Mouse (Mus musculus) heart, postnatal 36 days (tissue): Measurements from ENCODE around the gene Bag5. TPM values are rescaled to one million over a fixed set of nuclear protein-coding genes. Genes with fewer than 3 reads are reported as not detected.
A peak's percentile ranks its signal among the peaks of the same experiment; 100 is the strongest.

ENCODE experiments used
- DNase-seq, 2 experiments: peaks; one replicate each; pipeline ENCODE4 v3.0.0; 2021 to 2022
- intact Hi-C: fragments of 180-260 bp; cut with DNase I; formaldehyde crosslinking; loops from one replicate; pipeline ENCODE4 v1.15.1; 2025
- total RNA-seq, 2 experiments: library from RNA; stranded (reverse); gene quantifications; 2 replicates each; pipeline ENCODE4 v1.2.3; 2021

Bag5 gene
- total RNA-seq, 2 experiments from 2014 or later: 19.5 to 20.4 TPM

DNA sequence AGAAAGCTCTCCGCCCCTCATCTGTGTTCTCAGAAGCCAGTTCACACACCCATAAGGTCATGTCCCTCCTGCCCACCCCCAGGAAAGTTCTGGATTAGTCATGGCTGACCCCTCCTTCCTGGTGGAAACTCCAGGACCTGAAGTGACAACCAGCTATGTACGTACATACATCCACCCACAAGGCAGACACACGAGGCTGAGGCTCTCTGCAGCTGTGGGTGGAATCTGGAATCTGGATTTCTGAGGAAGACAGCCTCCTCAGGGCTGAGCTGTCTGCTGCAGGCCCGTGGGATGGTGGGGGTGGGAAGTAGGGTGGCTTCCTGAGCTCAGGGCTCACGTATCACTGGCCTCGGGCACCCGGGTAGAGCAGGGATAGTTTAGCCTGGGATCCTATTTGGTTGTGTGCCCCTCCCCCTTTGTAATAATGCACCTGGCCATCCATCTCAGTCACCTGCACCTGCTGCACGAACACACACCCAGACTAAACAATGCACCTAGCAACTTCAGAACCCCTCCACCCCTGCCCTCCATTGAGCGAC, 12.1 kb downstream of the Bag5 start:
- intact Hi-C loops: no loop called here

DNA sequence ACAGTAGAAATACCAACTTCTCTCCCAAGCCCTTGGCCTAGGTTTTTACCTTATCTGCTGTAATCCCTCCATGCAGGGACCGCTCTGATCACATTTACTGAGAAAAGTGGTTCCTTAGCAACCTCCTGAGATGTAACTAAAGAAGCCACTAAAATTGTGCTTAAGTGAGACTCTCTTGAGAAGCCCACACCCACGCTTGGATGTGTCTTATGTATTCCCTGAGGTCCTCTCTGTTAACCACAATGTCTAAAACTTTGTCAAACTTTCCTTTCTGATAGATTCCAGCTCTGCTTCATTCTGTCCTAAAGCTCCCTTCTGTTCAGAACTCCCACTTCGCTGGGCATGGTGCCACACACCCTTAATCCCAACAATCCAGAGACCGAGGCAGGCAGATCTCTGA, 13.5 kb downstream of the Bag5 start:
- intact Hi-C loops: no loop called here

More for the DNA sequence above, 12.1 kb downstream of the Bag5 start:
- no peak for DNase-seq

DNA sequence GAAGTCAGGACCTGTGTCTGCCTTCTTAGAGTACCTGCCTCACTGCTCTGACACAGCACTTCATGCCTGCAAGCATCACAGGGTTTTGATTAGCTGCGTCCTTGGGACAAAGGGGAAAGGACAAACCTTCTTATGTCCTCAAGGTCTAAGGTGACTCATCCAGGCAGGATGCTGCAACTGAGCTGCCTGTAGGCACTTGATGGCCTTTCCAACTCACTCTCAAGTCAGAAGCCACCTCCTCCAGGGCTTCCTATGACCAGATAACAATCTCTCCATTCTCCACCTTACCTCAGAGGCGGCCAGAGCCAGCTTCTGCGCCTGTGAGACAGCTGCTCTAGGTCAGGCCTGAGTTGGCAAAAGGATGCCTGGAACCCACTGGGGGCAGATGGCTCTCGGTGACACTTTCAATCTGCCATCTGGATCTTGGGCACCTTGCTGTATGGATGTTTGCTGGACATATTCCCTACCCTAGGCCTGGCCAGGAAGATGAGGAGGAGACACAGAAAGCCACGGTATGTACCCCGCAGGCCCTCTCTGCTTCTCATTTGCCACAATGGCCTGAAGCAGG, 14.6 kb downstream of the Bag5 start:
- intact Hi-C loops: no loop called here
- DNase-seq: peak in 1 of 2 experiments; percentile 10

More for the DNA sequence above, 13.5 kb downstream of the Bag5 start:
- DNase-seq: no peak

GRCm38 (mm10) chr12:111697708-111698107, 15.3 kb downstream of the Bag5 start:
- no peak for DNase-seq
- intact Hi-C loops: no loop called here

GRCm38 (mm10) chr12:111696239-111696638, 16.8 kb downstream of the Bag5 start:
- peak; percentile 81 to 82 for DNase-seq
- intact Hi-C loops: loop anchor here (1.0 kb wide), 2 partner anchors 28 to 44 kb away; no protein-coding TSS in a partner anchor

GRCm38 (mm10) chr12:111694880-111695804, 17.9 kb downstream of the Bag5 start:
- intact Hi-C loops: loop anchor here (2.0 kb wide), 1 partner anchor 38 kb away; no protein-coding TSS in a partner anchor
- no peak for DNase-seq

DNA sequence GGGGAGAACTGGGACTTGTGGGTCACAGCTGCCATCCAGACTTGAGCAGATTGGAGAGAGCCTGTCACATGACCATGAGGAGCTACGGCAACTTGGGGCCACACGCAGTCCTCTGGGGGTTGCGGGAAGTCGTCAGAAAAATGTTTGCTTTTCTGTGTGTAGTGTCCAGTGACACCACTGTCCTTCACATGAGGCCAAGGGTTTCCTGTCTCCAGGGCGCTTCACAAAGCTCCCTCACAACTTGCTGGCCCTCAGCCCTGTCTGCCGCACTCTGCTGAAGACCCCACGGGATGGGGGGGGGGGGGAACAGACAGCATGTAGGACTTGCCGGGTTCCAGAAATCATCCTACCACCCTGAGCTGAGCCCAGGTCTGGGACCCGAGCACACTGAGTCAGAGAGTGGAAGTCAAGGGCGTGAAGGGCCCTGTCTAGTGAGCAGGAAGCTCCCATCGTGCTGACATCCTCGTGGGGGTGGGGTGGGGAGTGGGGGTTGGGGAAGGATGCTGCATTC, 18.7 kb downstream of the Bag5 start:
- no peak for DNase-seq
- intact Hi-C loops: loop anchor here (2.0 kb wide), 1 partner anchor 38 kb away; no protein-coding TSS in a partner anchor

GRCm38 (mm10) chr12:111693341-111694270, 19.5 kb downstream of the Bag5 start:
- intact Hi-C loops: loop anchor here (2.0 kb wide), 1 partner anchor 39 kb away; no protein-coding TSS in a partner anchor
- DNase-seq: no peak

GRCm38 (mm10) chr12:111692899-111693298, 20.2 kb downstream of the Bag5 start:
- DNase-seq: no peak

DNA sequence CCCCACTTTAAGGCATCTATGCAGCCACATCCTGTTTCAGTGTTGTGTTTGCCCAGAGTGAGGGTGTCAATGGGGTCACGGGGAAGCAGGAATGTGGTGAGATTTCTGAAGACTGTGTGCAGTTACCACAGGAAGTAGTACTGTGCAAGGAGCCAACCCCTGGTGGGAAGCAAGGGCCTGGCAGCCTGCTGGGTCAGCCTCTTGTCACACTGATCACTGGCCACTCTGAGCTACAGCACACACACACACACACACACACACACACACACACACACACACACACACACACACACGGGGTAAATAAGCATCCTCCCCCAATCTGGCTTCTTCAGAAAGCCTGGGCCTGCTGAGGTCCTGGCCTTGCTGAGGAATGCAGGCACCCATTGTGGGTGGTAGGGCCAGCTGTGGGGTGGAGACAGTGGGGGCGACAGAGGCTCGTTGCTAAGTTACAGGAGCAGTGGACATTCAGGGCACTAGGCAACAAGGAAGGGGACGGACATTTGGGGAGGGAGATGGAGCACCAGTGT, 21.6 kb downstream of the Bag5 start:
- DNase-seq: no peak
- intact Hi-C loops: no loop called here

More at GRCm38 (mm10) chr12:111692899-111693298, 20.2 kb downstream of the Bag5 start:
- intact Hi-C loops: no loop called here

- intact Hi-C loops: no loop called here
- no peak for DNase-seq
Measured at GRCm38 (mm10) chr12:111689426-111689825, 23.6 kb downstream of the Bag5 start.

- no peak for DNase-seq
- intact Hi-C loops: no loop called here
Measured at GRCm38 (mm10) chr12:111688069-111688428, 25.0 kb downstream of the Bag5 start.

DNA sequence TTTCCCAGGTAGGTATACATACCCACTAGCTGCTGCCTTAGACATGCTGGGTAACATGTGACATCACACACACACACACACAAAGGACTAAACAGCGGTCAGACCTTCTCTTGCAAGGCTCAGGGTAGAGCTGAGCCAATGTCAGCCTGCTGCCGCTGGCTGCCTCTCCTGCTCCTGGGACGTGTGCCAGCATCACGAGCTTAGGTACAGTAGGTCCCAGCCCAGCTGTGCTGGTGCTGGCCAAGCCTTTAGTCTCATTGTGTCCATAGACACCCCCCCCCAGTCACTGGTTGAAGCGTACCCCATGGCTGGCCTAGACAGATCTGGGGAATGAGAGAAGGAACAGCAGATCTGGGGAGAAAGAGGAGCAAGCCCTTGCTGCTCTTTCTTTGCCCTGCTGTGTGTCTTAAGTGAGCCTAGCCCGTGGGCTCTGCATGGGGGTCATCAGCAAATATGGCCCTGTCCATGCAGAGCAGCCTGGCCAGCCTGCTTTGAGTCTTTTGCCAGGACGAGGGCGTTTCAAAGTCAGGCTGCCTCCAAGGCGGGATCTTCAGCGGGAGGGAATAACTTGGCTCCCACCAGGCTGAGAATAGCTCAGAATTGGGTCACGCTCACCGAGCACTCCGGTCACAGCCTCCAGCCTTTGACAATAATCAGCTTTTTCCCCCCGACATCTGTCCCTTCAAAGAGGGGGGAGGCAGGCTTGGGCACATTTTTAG, 25.5 kb downstream of the Bag5 start:
- DNase-seq: peak; percentile 81 to 82
- intact Hi-C loops: no loop called here

DNA sequence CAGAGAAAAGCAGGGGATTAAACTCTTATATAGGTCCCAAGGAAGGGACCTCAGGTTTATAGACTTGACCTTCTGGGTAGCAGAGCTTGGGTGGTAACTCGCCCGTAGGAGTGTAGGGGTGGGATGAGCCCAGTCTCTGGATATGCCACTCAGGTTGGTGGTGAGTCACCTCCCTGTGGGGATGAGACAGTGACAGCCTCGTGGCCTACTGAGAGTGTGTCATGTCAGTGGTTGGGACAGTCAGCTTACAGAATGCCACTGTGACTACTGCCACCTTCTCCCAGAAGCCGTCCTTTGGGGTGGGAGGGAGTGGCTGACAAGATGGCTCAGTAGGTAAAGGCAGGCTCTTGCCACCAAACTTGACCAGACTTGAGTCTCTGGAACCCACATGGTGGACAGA, 26.7 kb downstream of the Bag5 start:
- intact Hi-C loops: no loop called here
- DNase-seq: no peak

DNA sequence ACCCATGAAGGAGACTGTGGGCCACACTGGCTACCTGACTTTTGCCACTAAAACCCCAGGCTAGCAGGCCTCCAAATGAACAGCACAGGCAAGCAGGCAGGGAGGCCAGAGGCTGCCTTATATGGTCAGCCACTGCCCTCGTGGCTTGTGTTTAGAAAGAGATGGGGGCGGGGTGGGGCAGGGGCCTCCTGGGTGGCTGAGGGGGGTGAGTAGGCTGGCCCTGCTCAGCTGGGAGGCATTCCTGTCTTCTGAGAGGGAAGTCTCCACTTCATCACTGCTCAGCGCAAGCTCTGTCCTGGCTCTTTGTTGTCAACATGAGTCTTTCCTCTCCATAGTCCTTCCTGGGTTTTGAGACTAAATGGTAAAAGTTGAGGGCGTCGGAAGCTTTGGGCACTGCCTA, 30.3 kb downstream of the Bag5 start:
- DNase-seq: no peak
- intact Hi-C loops: no loop called here

DNA sequence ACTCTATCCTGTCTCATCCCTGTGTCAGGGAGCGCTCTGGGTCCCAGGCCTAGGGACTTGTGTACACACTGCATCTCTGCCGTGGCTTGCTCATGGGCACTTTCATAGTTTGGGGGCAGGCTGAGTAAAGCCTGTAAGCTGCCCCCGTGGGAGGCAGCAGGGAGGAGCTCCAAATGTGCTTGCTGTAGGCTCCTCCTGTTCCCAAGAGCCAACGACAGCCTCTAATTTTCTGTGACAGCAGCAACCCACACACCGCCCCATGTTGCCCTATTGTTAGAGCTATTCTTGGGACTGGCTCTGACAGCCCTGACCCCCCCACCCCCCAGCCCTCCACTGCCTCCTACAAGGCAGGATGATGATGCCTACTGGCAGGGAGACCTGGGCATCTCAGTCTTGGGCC, 31.1 kb downstream of the Bag5 start:
- DNase-seq: no peak
- intact Hi-C loops: no loop called here

GRCm38 (mm10) chr12:111681305-111681704, 31.8 kb downstream of the Bag5 start:
- intact Hi-C loops: no loop called here
- DNase-seq: no peak

DNA sequence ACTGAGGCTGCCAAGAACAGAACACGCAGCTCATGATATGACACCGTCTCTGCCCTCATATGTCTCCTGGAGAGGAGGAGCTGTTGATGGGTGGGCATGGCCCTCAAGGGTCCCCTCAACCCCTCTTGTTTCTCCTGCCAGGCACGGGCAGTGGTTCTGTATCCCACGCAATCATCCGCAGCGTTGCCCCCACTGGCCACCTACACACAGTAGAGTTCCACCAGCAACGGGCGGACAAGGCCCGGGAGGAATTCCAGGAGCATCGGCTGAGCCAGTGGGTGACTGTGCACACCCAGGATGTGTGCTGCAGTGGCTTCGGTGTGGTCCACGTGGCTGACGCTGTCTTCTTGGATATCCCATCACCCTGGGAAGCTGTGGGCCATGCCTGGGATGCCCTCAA, 32.4 kb downstream of the Bag5 start:
- no peak for DNase-seq
- intact Hi-C loops: no loop called here

GRCm38 (mm10) chr12:111678997-111679396, 34.1 kb downstream of the Bag5 start:
- intact Hi-C loops: loop anchor here (10.0 kb wide), 1 partner anchor 416 kb away; no protein-coding TSS in a partner anchor

More at GRCm38 (mm10) chr12:111678997-111679396, 34.1 kb downstream of the Bag5 start:
- DNase-seq: no peak
